Mouse (Mus musculus): ENCODE data around the gene Zp1.

DNA sequence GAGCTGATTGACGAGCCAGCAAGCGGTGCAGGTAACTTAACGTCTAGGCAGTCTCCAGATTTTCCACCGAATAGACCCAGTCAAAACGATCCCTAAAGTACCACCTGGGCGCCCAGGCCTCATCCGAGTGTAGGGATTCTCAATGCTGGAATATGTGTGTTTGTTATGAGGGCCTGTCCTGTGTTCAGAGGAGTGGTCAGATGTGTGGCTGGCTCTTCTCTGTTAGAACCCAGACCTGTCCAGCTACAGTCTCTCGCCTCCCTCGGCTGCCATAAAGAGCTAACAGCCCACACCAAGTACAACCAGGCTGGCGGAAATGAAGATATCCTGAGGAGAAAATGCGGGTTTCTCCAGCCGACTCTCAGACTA is 39.5 kb upstream of the Zp1 start:
- TF ChIP-seq CTCF (IDR thresholded peaks at IDR 0.05; ENCODE audit: control insufficient read depth, insufficient read depth, low read length) (no peak), POLR2A (IDR thresholded peaks at IDR 0.05; ENCODE audit: borderline replicate concordance, control insufficient read depth, low read depth, low read length) (no peak)
